Mouse (Mus musculus) CH12.LX (cell line): ENCODE measurements at regions not wholly inside any gene's neighbourhood (a gene's known extent, or its start where the extent isn't known, plus 50 kb on each side); places are given as distances from the start of the nearest gene placed in this dataset.

Experiments used
- DNase-seq: peaks from one replicate; pipeline ENCODE4 v3.0.0-alpha.2; 2013; ENCODE audit errors: extremely low read depth
- H3K27ac ChIP-seq: 2 replicates; pipeline ENCODE4 v1.5.1; 2012; ENCODE audit warnings: low read depth, mild to moderate bottlenecking, control low read depth, moderate library complexity; ENCODE audit not compliant: insufficient read depth
- H3K27me3 ChIP-seq: replicated peaks from 2 replicates; pipeline ENCODE3; 2012; ENCODE audit warnings: inconsistent platforms
- H3K36me3 ChIP-seq, 2 experiments: replicated peaks in 1 of 2; 2 replicates each; pipeline versions ENCODE3 to v1.6.1; 2012; ENCODE audit warnings: inconsistent platforms in 1 of 2, low read length in 1 of 2, mild to moderate bottlenecking in 1 of 2, mixed read lengths in 1 of 2, moderate library complexity in 1 of 2; ENCODE audit not compliant: control insufficient read depth in 1 of 2, insufficient read depth in 1 of 2
- H3K4me1 ChIP-seq, 2 experiments: 2 replicates each; pipeline ENCODE4 v1.6.1; 2012; ENCODE audit warnings: inconsistent platforms in 1 of 2, moderate library complexity in 1 of 2; ENCODE audit not compliant: insufficient read depth in 2 of 2, control insufficient read depth in 1 of 2
- H3K4me2 ChIP-seq: 2 replicates; pipeline ENCODE4 v1.6.1; 2012; ENCODE audit warnings: low read depth, mild to moderate bottlenecking, control low read depth; ENCODE audit not compliant: poor library complexity, insufficient read depth, severe bottlenecking
- H3K4me3 ChIP-seq, 3 experiments: fragments of 150-350 bp in 1 of 3; sonication (generic) in 1 of 3; replicated peaks in 1 of 3; 2 replicates each; pipeline versions ENCODE3 to v1.5.1; 2011 to 2012; ENCODE audit warnings: low read depth in 2 of 3, low read length in 2 of 3, mild to moderate bottlenecking in 2 of 3, moderate library complexity in 2 of 3, control low read depth in 1 of 3, improper control_type of control experiment in 1 of 3, inconsistent platforms in 1 of 3, mixed read lengths in 1 of 3; ENCODE audit not compliant: poor library complexity in 1 of 3
- H3K79me2 ChIP-seq: replicated peaks from 2 replicates; pipeline ENCODE4 v1.6.1; 2012; ENCODE audit warnings: mild to moderate bottlenecking, moderate library complexity; ENCODE audit not compliant: control insufficient read depth, poor library complexity, insufficient read depth, severe bottlenecking; ENCODE audit errors: extremely low read depth
- H3K9ac ChIP-seq: 2 replicates; pipeline ENCODE4 v1.6.1; 2012; ENCODE audit warnings: low read depth, mild to moderate bottlenecking, control low read depth, moderate library complexity; ENCODE audit not compliant: insufficient read depth
- H3K9me3 ChIP-seq: replicated peaks from 2 replicates; pipeline ENCODE3; 2012; ENCODE audit warnings: low read length, inconsistent platforms, mixed read lengths
- CHD1 ChIP-seq: IDR thresholded peaks from 2 replicates; pipeline ENCODE4 v1.6.1; 2012; ENCODE audit warnings: low read depth, low read length, improper control_type of control experiment, inconsistent platforms
- E2F4 ChIP-seq: IDR thresholded peaks from 2 replicates; pipeline ENCODE4 v1.6.1; 2011; ENCODE audit warnings: low read depth, low read length, improper control_type of control experiment; ENCODE audit not compliant: insufficient replicate concordance
- ELF1 ChIP-seq: IDR thresholded peaks from 2 replicates; pipeline ENCODE4 v1.6.1; 2014; ENCODE audit warnings: low read depth, mild to moderate bottlenecking, inconsistent platforms, low read length, improper control_type of control experiment
- GABPA ChIP-seq: IDR thresholded peaks from 2 replicates; pipeline ENCODE4 v1.6.1; 2012; ENCODE audit warnings: low read depth, low read length, improper control_type of control experiment, inconsistent platforms; ENCODE audit not compliant: insufficient replicate concordance
- HCFC1 ChIP-seq: IDR thresholded peaks from 2 replicates; pipeline ENCODE4 v1.6.1; 2012; ENCODE audit warnings: low read depth, mild to moderate bottlenecking, inconsistent platforms, low read length, improper control_type of control experiment
- IRF4 ChIP-seq: IDR thresholded peaks from 2 replicates; pipeline ENCODE4 v1.6.1; 2014; ENCODE audit warnings: low read depth, mild to moderate bottlenecking, inconsistent platforms, low read length, improper control_type of control experiment
- JUND ChIP-seq: conservative IDR thresholded peaks from 2 replicates; pipeline ENCODE4 v1.6.1; 2011; ENCODE audit warnings: low read depth, low read length, improper control_type of control experiment
- MXI1 ChIP-seq: IDR thresholded peaks from 2 replicates; pipeline ENCODE4 v1.6.1; 2011; ENCODE audit warnings: mild to moderate bottlenecking, low read depth, low read length, improper control_type of control experiment
- MYC ChIP-seq: IDR thresholded peaks from 2 replicates; pipeline ENCODE4 v1.6.1; 2011; ENCODE audit warnings: low read depth, mild to moderate bottlenecking, improper control_type of control experiment, low read length
- NELFE ChIP-seq: IDR thresholded peaks from 2 replicates; pipeline ENCODE4 v1.6.1; 2011; ENCODE audit warnings: low read depth, low read length, improper control_type of control experiment
- POLR2A ChIP-seq: IDR thresholded peaks from 2 replicates; pipeline ENCODE4 v1.6.1; 2011; ENCODE audit warnings: low read depth, mild to moderate bottlenecking, improper control_type of control experiment, low read length
- RCOR1 ChIP-seq: conservative IDR thresholded peaks from 2 replicates; pipeline ENCODE4 v1.6.1; 2012; ENCODE audit warnings: low read depth, mild to moderate bottlenecking, inconsistent platforms, low read length, improper control_type of control experiment
- SIN3A ChIP-seq: IDR thresholded peaks from 2 replicates; pipeline ENCODE4 v1.6.1; 2012; ENCODE audit warnings: low read length, improper control_type of control experiment, inconsistent platforms
- TCF12 ChIP-seq: IDR thresholded peaks from 2 replicates; pipeline ENCODE4 v1.6.1; 2014; ENCODE audit warnings: low read depth, mild to moderate bottlenecking, inconsistent platforms, low read length, improper control_type of control experiment
- UBTF ChIP-seq: IDR thresholded peaks from 2 replicates; pipeline ENCODE4 v1.6.1; 2012; ENCODE audit warnings: low read depth, mild to moderate bottlenecking, inconsistent platforms, low read length, improper control_type of control experiment, moderate library complexity
- USF1 ChIP-seq: IDR thresholded peaks from 2 replicates; pipeline ENCODE4 v1.6.1; 2014; ENCODE audit warnings: low read depth, mild to moderate bottlenecking, inconsistent platforms, low read length, improper control_type of control experiment
- USF2 ChIP-seq: conservative IDR thresholded peaks from 2 replicates; pipeline ENCODE4 v1.6.1; 2011; ENCODE audit warnings: low read depth, low read length, improper control_type of control experiment
- ZC3H11A ChIP-seq: IDR thresholded peaks from 2 replicates; pipeline ENCODE4 v1.6.1; 2012; ENCODE audit warnings: low read depth, mild to moderate bottlenecking, inconsistent platforms, low read length, improper control_type of control experiment
- ZKSCAN1 ChIP-seq: IDR thresholded peaks from 2 replicates; pipeline ENCODE4 v1.6.1; 2012; ENCODE audit warnings: low read depth, inconsistent platforms, low read length, improper control_type of control experiment, borderline replicate concordance
- ZNF384 ChIP-seq: IDR thresholded peaks from 2 replicates; pipeline ENCODE4 v1.6.1; 2012; ENCODE audit warnings: low read depth, low read length, improper control_type of control experiment, inconsistent platforms
- dilution Hi-C: fragments of 300-500 bp; cut with MboI; formaldehyde crosslinking; loops from 2 replicates; pipeline ENCODE4 v1.14.3; 2020; ENCODE audit warnings: low sequenced_read_pairs; ENCODE audit not compliant: extremely low pct_unique_long_range_greater_than_20kb, extremely low pct_ligation_motif_present
- in situ Hi-C: fragments of 300-500 bp; cut with MboI; formaldehyde crosslinking; loops from 3 replicates; pipeline ENCODE4 v1.14.3; 2019; ENCODE audit warnings: low sequenced_read_pairs, low pct_ligation_motif_present, low pct_unique_long_range_greater_than_20kb, mixed read lengths

GRCm38 (mm10) chr6:117094742-117095141 is 73.6 kb upstream of the Cxcl12 start:
- in situ Hi-C loops (no loop called here), dilution Hi-C loops (no loop called here)

GRCm38 (mm10) chr6:117099871-117100270 is 68.5 kb upstream of the Cxcl12 start:
- no peaks in the 10 kb centered on the region for H3K9me3 ChIP-seq
- no peak overlapping the region for H3K27ac ChIP-seq
- H3K27me3 ChIP-seq: peaks cover 79% of the 10 kb centered on the region
- H3K4me1 ChIP-seq: no peaks in the 10 kb centered on the region
- H3K4me3 ChIP-seq: no peak overlapping the region
- no peaks in the 10 kb centered on the region for H3K79me2 ChIP-seq
- TF ChIP-seq USF1 (no peak), POLR2A (no peak)
- no peak for DNase-seq
- dilution Hi-C loops (no loop called here), in situ Hi-C loops (no loop called here)
- H3K9ac ChIP-seq: no peak overlapping the region
- no peaks in the 10 kb centered on the region for H3K36me3 ChIP-seq
- H3K4me2 ChIP-seq: no peak overlapping the region

More at GRCm38 (mm10) chr6:117094742-117095141, 73.6 kb upstream of the Cxcl12 start:
- no peak overlapping the region for H3K9ac ChIP-seq
- H3K79me2 ChIP-seq: no peaks in the 10 kb centered on the region
- no peaks in the 10 kb centered on the region for H3K9me3 ChIP-seq
- no peaks in the 10 kb centered on the region for H3K36me3 ChIP-seq
- TF ChIP-seq NELFE: no peak
- no peak for TF ChIP-seq CHD1
- no peak for TF ChIP-seq SIN3A
- TF ChIP-seq MXI1: no peak
- TF ChIP-seq TCF12: no peak
- no peak for TF ChIP-seq RCOR1
- TF ChIP-seq ZNF384: no peak
- no peak for TF ChIP-seq USF2
- no peak for TF ChIP-seq ZC3H11A
- TF ChIP-seq HCFC1: no peak
- TF ChIP-seq IRF4: no peak
- TF ChIP-seq UBTF: no peak
- TF ChIP-seq E2F4: no peak
- no peak for TF ChIP-seq GABPA
- no peak for TF ChIP-seq ZKSCAN1
- TF ChIP-seq MYC: no peak
- no peak for TF ChIP-seq ELF1
- TF ChIP-seq JUND: no peak
- H3K4me1 ChIP-seq: no peaks in the 10 kb centered on the region
- no peak overlapping the region for H3K27ac ChIP-seq
- no peak for DNase-seq
- H3K4me3 ChIP-seq: no peak overlapping the region
- H3K4me2 ChIP-seq: no peak overlapping the region
- H3K27me3 ChIP-seq: peaks cover 37% of the 10 kb centered on the region
